Mouse (Mus musculus): Measurements from ENCODE around the gene Klhl29. TPM values are rescaled to one million over a fixed set of nuclear protein-coding genes. Genes with fewer than 3 reads are reported as not detected.
A peak's percentile ranks its signal among the peaks of the same experiment; 100 is the strongest.

Gene Klhl29
- polyA plus RNA-seq, 1 experiment from 2014 or later = 2.5 TPM

DNA sequence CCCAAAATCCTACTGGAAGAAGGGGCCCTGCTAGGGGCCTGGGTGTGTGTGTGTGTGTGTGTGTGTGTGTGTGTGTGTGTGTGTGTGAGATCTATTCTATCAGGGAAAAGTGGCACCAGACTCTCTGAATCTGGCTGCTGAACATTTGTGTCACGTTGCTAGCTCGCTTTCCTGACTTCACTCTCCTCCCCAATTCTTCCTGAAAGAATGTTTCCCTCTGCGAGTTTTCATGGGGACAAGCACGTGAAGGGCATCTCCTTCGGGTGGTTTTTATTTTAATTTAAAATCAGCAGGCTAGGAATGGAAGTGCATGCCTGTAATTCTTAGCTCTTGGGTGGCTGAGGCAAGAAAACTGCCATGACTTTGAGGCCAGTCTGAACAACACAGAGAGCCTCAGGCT lies 172.1 kb downstream of the Klhl29 start:
- Histone ChIP-seq H3K9ac (no peak overlapping the region), H3K27ac (no peak overlapping the region), H3K9me3 (no peaks in the 10 kb centered on the region), H3K27me3 (replicated peaks) (no peaks in the 10 kb centered on the region), H3K36me3 (no peaks in the 10 kb centered on the region), H3K4me3 (no peak overlapping the region), H3K4me1 (peaks cover 15% of the 10 kb centered on the region), H3K4me2 (replicated peaks) (no peak overlapping the region)
- ATAC-seq (ENCODE audit: low FRiP score, low read depth) = no peak
- WGBS = 83% methylated on average over 5 of the region's 5 CpGs

DNA sequence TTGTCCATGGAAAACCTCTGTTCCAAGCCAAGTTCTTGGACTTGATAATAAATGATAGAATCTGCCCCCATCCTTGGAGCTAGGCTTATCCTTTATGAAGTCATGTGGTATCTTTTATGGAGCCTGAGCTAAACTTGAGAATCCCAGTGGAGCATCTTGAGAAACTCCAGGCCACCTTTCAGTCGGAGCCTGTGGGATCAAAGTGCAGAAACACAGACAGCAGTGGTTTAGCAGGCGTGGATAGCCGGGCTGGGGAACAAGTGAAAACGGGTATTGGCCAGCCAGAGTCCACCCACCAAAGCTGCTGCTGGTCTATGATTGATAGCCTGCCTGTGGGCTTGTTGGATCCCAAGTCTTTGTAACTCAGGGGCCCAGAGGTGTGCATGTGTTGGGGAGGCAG lies 177.2 kb downstream of the Klhl29 start:
- H3K27me3 ChIP-seq (replicated peaks) = no peaks in the 10 kb centered on the region
- H3K4me3 ChIP-seq = no peak overlapping the region
- H3K4me2 ChIP-seq (replicated peaks) = no peak overlapping the region
- no peaks in the 10 kb centered on the region for H3K9me3 ChIP-seq
- ATAC-seq (ENCODE audit: low FRiP score, low read depth) = no peak
- H3K4me1 ChIP-seq = no peaks in the 10 kb centered on the region
- 78% methylated on average over 4 of the region's 4 CpGs for WGBS
- no peak overlapping the region for H3K9ac ChIP-seq
- H3K27ac ChIP-seq = no peak overlapping the region
- no peaks in the 10 kb centered on the region for H3K36me3 ChIP-seq

DNA sequence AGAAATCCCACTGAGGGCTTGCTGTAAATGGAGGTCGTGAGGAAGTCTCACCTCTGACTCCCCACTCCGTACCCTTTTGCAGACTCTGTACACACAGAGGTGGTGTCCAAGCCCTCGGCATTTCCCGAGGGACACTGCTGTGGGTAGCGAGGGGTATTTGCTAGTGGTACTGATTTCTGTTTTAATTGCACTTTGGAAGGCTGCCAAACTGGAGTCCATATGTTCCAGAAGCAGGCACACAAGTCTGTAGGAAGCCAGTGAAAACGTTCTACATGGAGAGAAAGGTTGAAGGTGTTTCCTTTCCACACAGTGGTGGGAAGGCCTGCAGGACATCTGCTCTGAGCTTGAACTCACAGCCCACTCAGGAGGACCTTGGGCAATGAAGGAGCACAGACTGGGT lies 181.3 kb downstream of the Klhl29 start:
- Histone ChIP-seq H3K27me3 (replicated peaks) (no peaks in the 10 kb centered on the region), H3K36me3 (no peaks in the 10 kb centered on the region), H3K27ac (no peak overlapping the region), H3K9ac (no peak overlapping the region), H3K4me1 (peaks cover 23% of the 10 kb centered on the region), H3K4me2 (replicated peaks) (no peak overlapping the region), H3K9me3 (no peaks in the 10 kb centered on the region), H3K4me3 (no peak overlapping the region)
- ATAC-seq (ENCODE audit: low FRiP score, low read depth) = no peak
- 60% methylated on average over 6 of the region's 6 CpGs for WGBS

DNA sequence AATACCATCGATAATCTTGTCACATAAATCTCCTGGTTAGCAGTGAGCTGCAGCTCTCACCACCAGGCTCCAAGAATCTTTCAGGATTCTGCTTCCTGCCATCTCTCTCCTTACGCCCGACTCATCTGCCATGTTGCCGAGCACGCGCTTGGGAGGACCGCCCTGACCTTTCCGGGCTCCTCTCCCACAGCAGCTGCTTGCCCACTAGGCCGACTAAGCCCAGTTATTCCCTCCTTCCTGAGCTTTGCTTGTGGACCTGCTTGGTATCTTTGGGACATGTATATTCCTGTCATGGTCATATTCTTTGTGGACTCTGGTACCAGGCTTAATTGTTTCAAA lies 183.1 kb downstream of the Klhl29 start:
- Histone ChIP-seq H3K4me1 (peaks cover 38% of the 10 kb centered on the region), H3K4me3 (no peak overlapping the region), H3K4me2 (replicated peaks) (peak overlapping the region; percentile 36; the same call in 1 of the 2 replicates), H3K9me3 (no peaks in the 10 kb centered on the region), H3K27ac (no peak overlapping the region), H3K9ac (no peak overlapping the region), H3K27me3 (replicated peaks) (no peaks in the 10 kb centered on the region), H3K36me3 (no peaks in the 10 kb centered on the region)
- ATAC-seq (ENCODE audit: low FRiP score, low read depth) = no peak
- 50% methylated on average over 9 of the region's 9 CpGs for WGBS

DNA sequence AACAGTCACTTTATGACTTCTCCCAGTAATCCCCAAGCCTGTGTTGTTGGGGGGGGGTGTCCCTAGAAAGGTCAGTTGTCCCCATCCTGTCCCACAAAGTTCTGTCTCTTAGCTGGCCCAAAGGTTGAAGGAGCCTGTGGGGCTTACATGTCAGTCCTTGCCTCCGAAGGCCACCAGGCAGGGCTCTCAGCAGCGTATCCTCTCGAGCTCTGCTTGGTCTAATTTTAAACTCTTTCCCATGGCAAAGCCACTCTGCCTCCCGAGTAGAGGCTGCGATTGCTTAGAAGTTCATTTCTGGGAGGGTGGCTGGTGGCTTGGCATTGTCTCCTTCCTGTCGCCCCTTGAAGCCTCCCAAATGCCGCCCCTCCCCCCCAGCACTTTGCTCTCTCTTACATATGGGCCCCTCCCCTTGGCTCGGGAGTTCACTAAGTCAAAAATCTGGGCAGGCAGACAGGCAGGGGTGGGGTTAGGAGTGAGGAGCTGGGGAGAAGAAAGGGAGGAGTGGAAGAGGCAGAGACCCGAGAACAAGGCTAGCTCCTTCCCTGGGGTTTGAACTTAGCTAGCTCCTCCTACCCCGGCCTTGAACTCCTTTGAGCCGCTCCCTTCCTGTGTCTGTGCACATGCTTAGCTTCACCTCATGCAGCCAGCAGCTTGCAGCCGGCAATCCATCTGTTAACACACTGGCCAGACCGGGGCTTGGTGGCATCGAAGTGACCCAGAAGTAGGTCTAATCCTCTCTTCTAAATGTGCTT lies 183.7 kb downstream of the Klhl29 start:
- WGBS = 9% methylated on average over 14 of the region's 14 CpGs
- ATAC-seq (ENCODE audit: low FRiP score, low read depth) = no peak
- Histone ChIP-seq H3K36me3 (no peaks in the 10 kb centered on the region), H3K27ac (no peak overlapping the region), H3K9ac (no peak overlapping the region), H3K4me3 (no peak overlapping the region), H3K27me3 (replicated peaks) (no peaks in the 10 kb centered on the region), H3K4me1 (peaks cover 38% of the 10 kb centered on the region), H3K9me3 (no peaks in the 10 kb centered on the region), H3K4me2 (replicated peaks) (peak overlapping the region; percentile 36)

DNA sequence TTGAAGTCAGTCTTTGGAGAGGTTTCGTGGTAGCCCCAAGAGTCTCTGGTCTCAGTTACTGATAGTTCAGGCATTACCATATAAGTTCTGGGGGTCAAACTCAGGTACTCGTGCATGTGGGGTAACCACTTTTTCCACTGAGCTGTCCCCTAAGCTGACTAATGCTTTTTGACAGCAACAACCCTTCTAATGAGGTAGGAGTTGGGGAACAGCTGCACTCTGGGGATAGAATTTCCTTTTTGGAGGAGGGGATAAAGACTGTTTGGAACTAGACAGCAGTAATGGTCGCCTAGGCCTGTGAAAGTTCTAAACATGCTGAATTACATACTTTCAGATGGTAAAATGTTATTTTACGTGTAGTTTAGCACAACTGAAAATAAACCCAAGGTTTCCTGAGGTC lies 184.3 kb downstream of the Klhl29 start:
- Histone ChIP-seq H3K4me1 (peaks cover 38% of the 10 kb centered on the region), H3K27ac (no peak overlapping the region)

DNA sequence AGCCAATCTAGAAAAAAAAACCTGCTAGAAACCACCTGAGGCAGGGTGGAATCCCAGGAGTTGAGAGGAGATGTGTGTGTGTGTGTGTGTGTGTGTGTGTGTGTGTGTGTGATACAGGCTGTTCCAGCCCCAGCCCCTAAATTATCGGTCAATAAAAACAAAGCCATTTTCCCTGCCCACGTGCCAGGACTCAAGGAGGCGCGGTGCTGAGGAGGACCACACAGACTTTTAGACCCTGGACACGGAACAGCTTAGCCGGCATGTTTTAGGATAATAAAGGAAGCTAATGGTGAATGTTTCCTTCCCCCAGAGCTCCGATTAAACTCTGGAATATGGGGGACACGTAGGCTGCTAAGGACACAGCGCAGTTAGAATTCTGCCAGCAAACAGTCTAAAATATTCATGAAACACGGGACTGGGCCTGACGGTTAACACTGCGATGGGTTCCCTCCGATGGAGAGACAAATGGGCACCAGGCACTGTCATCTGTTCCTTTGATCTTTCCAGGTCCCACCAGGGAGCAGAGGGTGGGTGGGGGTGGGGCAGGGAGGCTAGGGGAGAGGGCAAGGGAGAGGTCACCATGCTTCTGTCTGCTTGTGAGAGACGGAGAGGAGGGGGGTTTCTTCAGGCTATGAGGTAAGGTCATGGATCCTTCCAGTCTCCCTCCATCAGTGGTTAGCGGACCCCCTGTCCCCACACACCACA lies 185.9 kb downstream of the Klhl29 start:
- H3K4me1 ChIP-seq = peaks cover 38% of the 10 kb centered on the region
- no peaks in the 10 kb centered on the region for H3K27me3 ChIP-seq (replicated peaks)
- ATAC-seq (ENCODE audit: low FRiP score, low read depth) = peak; percentile 19; the same call in 1 of the 2 replicates
- no peaks in the 10 kb centered on the region for H3K36me3 ChIP-seq
- H3K9ac ChIP-seq = no peak overlapping the region
- H3K4me3 ChIP-seq = no peak overlapping the region
- peak overlapping the region; percentile 32 for H3K4me2 ChIP-seq (replicated peaks)
- WGBS = 7% methylated on average over 15 of the region's 15 CpGs
- no peaks in the 10 kb centered on the region for H3K9me3 ChIP-seq
- no peak overlapping the region for H3K27ac ChIP-seq

More for the DNA sequence above, 184.3 kb downstream of the Klhl29 start:
- no peak overlapping the region for H3K4me2 ChIP-seq (replicated peaks)
- H3K9ac ChIP-seq = no peak overlapping the region
- no peaks in the 10 kb centered on the region for H3K36me3 ChIP-seq
- 68% methylated on average over 4 of the region's 4 CpGs for WGBS
- H3K4me3 ChIP-seq = no peak overlapping the region
- H3K9me3 ChIP-seq = no peaks in the 10 kb centered on the region
- no peak for ATAC-seq (ENCODE audit: low FRiP score, low read depth)
- H3K27me3 ChIP-seq (replicated peaks) = no peaks in the 10 kb centered on the region

DNA sequence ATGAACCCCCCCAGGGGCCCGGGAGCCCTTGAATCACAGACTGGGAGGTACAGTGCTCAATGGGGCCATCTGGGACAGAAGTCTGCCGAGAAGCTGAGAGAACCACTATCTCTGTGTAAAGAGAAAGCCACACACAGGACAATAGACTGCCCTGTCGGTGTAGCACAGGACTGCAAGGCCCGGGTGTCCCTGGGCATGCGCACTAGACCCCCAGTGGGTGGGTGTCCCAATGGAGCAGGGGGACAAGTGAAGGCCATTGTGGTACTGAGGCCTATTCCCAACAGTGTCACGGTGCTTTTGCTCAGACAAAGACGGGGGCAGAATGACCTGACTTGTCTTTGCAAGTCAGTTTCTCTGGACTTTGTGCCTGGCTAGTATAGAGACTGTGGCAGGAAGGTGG lies 186.6 kb downstream of the Klhl29 start:
- Histone ChIP-seq H3K9me3 (no peaks in the 10 kb centered on the region), H3K36me3 (no peaks in the 10 kb centered on the region), H3K9ac (no peak overlapping the region), H3K4me2 (replicated peaks) (no peak overlapping the region), H3K27ac (no peak overlapping the region), H3K4me3 (no peak overlapping the region), H3K27me3 (replicated peaks) (no peaks in the 10 kb centered on the region), H3K4me1 (peaks cover 38% of the 10 kb centered on the region)
- WGBS = 15% methylated on average over 7 of the region's 7 CpGs
- ATAC-seq (ENCODE audit: low FRiP score, low read depth) = peak; percentile 81

DNA sequence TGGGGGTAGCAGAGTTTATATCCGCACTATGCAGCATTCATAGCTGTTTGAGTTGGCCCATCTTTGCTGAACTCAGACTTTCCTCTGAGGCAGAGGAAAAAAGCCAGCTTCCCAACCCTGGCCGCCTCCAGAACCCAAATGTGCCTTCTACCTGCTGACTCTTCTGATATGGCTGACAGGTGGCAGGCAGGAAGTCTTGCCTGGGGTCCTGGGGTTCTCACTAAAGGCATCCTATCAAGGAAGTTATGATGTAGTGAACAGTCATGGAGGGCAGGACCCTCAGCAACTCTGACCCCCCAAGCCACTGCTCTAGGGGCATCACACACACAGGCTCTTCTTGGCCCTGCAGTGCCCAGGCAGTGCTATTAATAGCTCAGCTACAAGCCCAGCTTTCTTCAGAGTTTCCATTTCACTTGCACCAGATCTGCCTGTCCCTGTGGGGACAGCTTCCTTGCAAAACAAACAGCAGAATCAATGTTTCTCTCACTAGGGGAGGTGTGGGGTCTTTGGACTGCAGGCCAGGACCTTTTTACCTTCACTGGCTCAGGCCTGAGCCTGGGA lies 187.6 kb downstream of the Klhl29 start:
- Histone ChIP-seq H3K9me3 (no peaks in the 10 kb centered on the region), H3K9ac (no peak overlapping the region), H3K4me1 (peaks cover 38% of the 10 kb centered on the region), H3K4me3 (no peak overlapping the region), H3K36me3 (no peaks in the 10 kb centered on the region), H3K27me3 (replicated peaks) (no peaks in the 10 kb centered on the region), H3K27ac (no peak overlapping the region), H3K4me2 (replicated peaks) (no peak overlapping the region)
- WGBS = 89% methylated on average over 2 of the region's 2 CpGs
- no peak for ATAC-seq (ENCODE audit: low FRiP score, low read depth)

DNA sequence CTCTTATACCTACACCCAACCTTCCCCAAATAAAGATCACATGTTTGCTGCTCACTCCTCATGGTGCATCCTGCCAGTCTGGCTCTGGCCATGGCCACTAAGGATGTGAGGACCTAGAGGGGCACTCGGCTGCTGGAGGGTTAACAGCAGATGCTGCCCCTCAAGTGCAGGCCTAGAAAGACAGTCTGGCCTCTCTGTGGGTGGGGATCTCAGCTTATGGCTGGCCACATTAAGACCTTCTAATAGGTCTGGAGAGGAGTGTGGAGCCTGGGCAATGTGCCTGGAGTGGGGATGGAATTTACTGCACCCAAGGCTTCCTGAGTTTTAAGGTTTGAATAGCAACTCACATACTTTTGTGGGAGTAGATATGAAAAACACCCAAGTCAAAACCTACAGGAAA lies 188.8 kb downstream of the Klhl29 start:
- H3K4me2 ChIP-seq (replicated peaks) = no peak overlapping the region
- H3K27me3 ChIP-seq (replicated peaks) = no peaks in the 10 kb centered on the region
- no peak overlapping the region for H3K9ac ChIP-seq
- no peak overlapping the region for H3K4me3 ChIP-seq
- no peak for ATAC-seq (ENCODE audit: low FRiP score, low read depth)
- no peaks in the 10 kb centered on the region for H3K36me3 ChIP-seq
- H3K4me1 ChIP-seq = peaks cover 29% of the 10 kb centered on the region
- no peak overlapping the region for H3K27ac ChIP-seq
- H3K9me3 ChIP-seq = no peaks in the 10 kb centered on the region
- WGBS = 57% methylated on average over 1 of the region's 1 CpGs

DNA sequence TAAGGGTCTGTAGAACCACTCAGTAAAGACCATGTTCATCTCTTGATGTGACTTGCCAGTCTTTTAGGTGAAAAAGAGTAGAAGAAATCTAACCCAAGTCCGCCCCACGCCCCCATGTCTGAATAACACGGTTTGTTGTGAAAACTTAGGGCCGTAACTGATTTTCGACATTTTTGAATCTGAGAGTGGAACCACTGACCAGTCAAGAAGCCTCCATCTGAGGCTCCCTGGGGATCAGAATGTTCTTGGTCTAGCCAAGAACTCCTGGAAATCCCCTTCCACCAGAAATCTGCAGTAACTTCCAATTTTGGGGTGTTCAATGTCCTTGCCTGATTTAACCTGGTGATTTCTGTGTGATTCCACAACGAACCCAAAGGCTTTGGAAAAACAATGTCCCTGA lies 189.9 kb downstream of the Klhl29 start:
- Histone ChIP-seq H3K4me1 (peaks cover 28% of the 10 kb centered on the region), H3K4me2 (replicated peaks) (no peak overlapping the region), H3K4me3 (no peak overlapping the region), H3K36me3 (no peaks in the 10 kb centered on the region), H3K9me3 (no peaks in the 10 kb centered on the region), H3K27me3 (replicated peaks) (no peaks in the 10 kb centered on the region), H3K27ac (no peak overlapping the region), H3K9ac (no peak overlapping the region)
- no peak for ATAC-seq (ENCODE audit: low FRiP score, low read depth)
- 89% methylated on average over 6 of the region's 6 CpGs for WGBS

DNA sequence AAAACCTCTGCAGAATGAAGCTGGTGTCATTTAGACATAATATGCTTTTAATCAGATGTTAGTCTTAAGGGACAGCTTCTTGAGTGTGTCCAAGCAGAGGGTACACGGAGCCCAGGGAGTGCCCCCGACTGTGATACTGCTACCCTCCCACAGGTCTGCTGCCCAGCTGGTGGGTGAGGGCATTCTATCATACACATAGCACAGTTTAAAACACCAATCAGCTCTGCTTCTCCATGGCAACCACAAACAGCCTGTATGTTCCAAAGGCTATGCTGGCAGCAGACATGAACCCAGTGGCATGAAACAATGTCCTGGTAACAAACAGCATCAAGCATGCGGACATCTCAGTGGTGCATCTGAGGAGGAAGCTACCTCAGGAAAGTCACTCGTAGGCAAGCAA lies 192.9 kb downstream of the Klhl29 start:
- WGBS = 80% methylated on average over 4 of the region's 4 CpGs
- 0 out of 2 replicates have a peak, but pooled peaks have one; percentile 19 for ATAC-seq (ENCODE audit: low FRiP score, low read depth)
- Histone ChIP-seq H3K4me1 (no peaks in the 10 kb centered on the region), H3K4me2 (replicated peaks) (no peak overlapping the region), H3K36me3 (no peaks in the 10 kb centered on the region), H3K27me3 (replicated peaks) (no peaks in the 10 kb centered on the region), H3K9me3 (no peaks in the 10 kb centered on the region), H3K27ac (no peak overlapping the region), H3K4me3 (no peak overlapping the region), H3K9ac (no peak overlapping the region)

Measured in neural tube, embryonic 12.5 days (tissue).